Mouse (Mus musculus) ES-E14 (cell line): Measurements from ENCODE around the gene Lcorl. TPM values are rescaled to one million over a fixed set of nuclear protein-coding genes. Genes with fewer than 3 reads are reported as not detected.

Experiments used
- DNase-seq: peaks from one replicate; pipeline ENCODE4 v3.0.0-alpha.2; 2013; ENCODE audit warnings: low read depth, low spot score
- H3K27ac ChIP-seq: 2 replicates; pipeline ENCODE4 v1.5.1; 2012; ENCODE audit warnings: low read depth, mild to moderate bottlenecking, low read length, moderate library complexity, mixed read lengths; ENCODE audit not compliant: poor library complexity, insufficient read depth, severe bottlenecking
- H3K36me3 ChIP-seq: 2 replicates; pipeline ENCODE4 v1.6.1; 2012; ENCODE audit warnings: mild to moderate bottlenecking, low read length, moderate library complexity, mixed read lengths; ENCODE audit not compliant: control insufficient read depth, poor library complexity, insufficient read depth, severe bottlenecking
- H3K4me1 ChIP-seq, 2 experiments: fragments of 150-350 bp in 1 of 2; sonication (generic) in 1 of 2; 2 replicates each; pipeline ENCODE4 v1.6.1; 2012; ENCODE audit warnings: low read length in 2 of 2, mild to moderate bottlenecking in 1 of 2, mixed read lengths in 1 of 2; ENCODE audit not compliant: control insufficient read depth in 2 of 2, insufficient read depth in 2 of 2, poor library complexity in 1 of 2
- H3K4me3 ChIP-seq, 2 experiments: fragments of 150-350 bp in 1 of 2; sonication (generic) in 1 of 2; 2 replicates each; pipeline ENCODE4 v1.5.1; 2012; ENCODE audit warnings: low read length in 2 of 2, low read depth in 1 of 2, mild to moderate bottlenecking in 1 of 2, mixed read lengths in 1 of 2; ENCODE audit not compliant: insufficient read depth in 1 of 2, poor library complexity in 1 of 2, severe bottlenecking in 1 of 2
- H3K9ac ChIP-seq: 2 replicates; pipeline ENCODE4 v1.6.1; 2012; ENCODE audit warnings: low read depth, mild to moderate bottlenecking, low read length, mixed read lengths; ENCODE audit not compliant: poor library complexity, insufficient read depth, severe bottlenecking
- H3K9me3 ChIP-seq: fragments of 150-350 bp; sonication (generic); 2 replicates; pipeline ENCODE4 v1.6.1; 2012; ENCODE audit warnings: low read depth, mild to moderate bottlenecking, low read length; ENCODE audit not compliant: control insufficient read depth, insufficient read depth
- CHD2 ChIP-seq: IDR thresholded peaks from 2 replicates; pipeline ENCODE4 v1.6.1; 2014; ENCODE audit warnings: mild to moderate bottlenecking, low read depth, low read length, inconsistent platforms
- HCFC1 ChIP-seq: IDR thresholded peaks from 2 replicates; pipeline ENCODE4 v1.6.1; 2012; ENCODE audit warnings: low read length, inconsistent platforms, borderline replicate concordance; ENCODE audit not compliant: insufficient read depth
- MAFK ChIP-seq: IDR thresholded peaks from 2 replicates; pipeline ENCODE4 v1.6.1; 2014; ENCODE audit warnings: mild to moderate bottlenecking, low read depth, low read length, inconsistent platforms; ENCODE audit not compliant: insufficient read depth
- ZC3H11A ChIP-seq: IDR thresholded peaks from 2 replicates; pipeline ENCODE4 v1.6.1; 2012; ENCODE audit warnings: low read depth, mild to moderate bottlenecking, inconsistent platforms, low read length, borderline replicate concordance
- ZNF384 ChIP-seq: IDR thresholded peaks from 2 replicates; pipeline ENCODE4 v1.6.1; 2012; ENCODE audit warnings: low read depth, low read length, inconsistent platforms
- in situ Hi-C, 2 experiments: fragments of 600-800 bp; cut with MboI; formaldehyde crosslinking; loops; one replicate each; pipeline ENCODE4 v1.15.1; 2025; ENCODE audit warnings: low sequenced_read_pairs in 2 of 2, inconsistent platforms in 1 of 2; ENCODE audit not compliant: unreplicated experiment in 2 of 2
- total RNA-seq: library from RNA; depleted of rRNA; stranded (reverse); fragments of 300-350 nt; gene quantifications from 2 replicates; pipeline ENCODE4 v1.2.3, GENCODE M21; 2012; rRNA removed

Gene Lcorl
- 11.0 and 13.5 TPM in 2 replicates for total RNA-seq

GRCm38 (mm10) chr5:45857254-45858011 is at the start of gene Lcorl:
Lcorl (minus strand) TSS chr5:45857615.
- in situ Hi-C loops: no loop called here
- no peaks in the 10 kb centered on the region for H3K9me3 ChIP-seq

DNA sequence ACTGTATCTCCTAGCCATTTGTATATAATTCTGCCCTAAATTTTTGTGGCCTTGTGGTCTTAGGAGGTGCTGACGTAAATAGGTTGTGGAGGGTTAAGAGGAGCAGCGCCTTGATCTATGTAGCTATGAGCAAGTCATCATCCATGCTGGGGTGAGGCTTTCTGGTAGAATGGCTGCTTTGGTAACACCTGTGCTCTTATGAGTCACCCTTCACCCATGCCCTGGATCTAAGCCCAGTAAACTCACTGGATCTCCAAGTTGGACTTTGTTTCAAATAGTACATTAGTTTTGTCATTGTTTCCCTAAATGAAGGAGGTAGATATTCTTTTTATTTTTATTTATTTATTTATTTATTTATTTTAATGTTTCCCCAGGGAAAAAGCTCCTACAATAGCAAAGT is 47.3 kb upstream of the Lcorl start:
- H3K36me3 ChIP-seq: no peaks in the 10 kb centered on the region
- H3K4me1 ChIP-seq: no peaks in the 10 kb centered on the region
- DNase-seq: no peak
- no peak overlapping the region for H3K27ac ChIP-seq
- H3K9me3 ChIP-seq: no peaks in the 10 kb centered on the region
- no peak for TF ChIP-seq MAFK
- no peak for TF ChIP-seq CHD2
- no peak for TF ChIP-seq ZC3H11A
- TF ChIP-seq ZNF384: no peak
- no peak overlapping the region for H3K4me3 ChIP-seq
- no peak overlapping the region for H3K9ac ChIP-seq
- in situ Hi-C loops: no loop called here

More at GRCm38 (mm10) chr5:45857254-45858011, at the start of gene Lcorl:
- Histone ChIP-seq H3K9ac (peak within 1 kb of the TSS; percentile 86), H3K4me1 (no peaks in the 10 kb centered on the region; a peak in 1 of 4 replicates), H3K36me3 (no peaks in the 10 kb centered on the region), H3K27ac (peak within 1 kb of the TSS; percentile 55), H3K4me3 (peak within 1 kb of the TSS; percentile 86 to 97)
- TF ChIP-seq HCFC1: peak; percentile 100
- TF ChIP-seq ZNF384: no peak
- peak; percentile 89 for DNase-seq

- in situ Hi-C loops: no loop called here
- Histone ChIP-seq H3K4me3 (no peak overlapping the region), H3K9me3 (no peaks in the 10 kb centered on the region), H3K4me1 (no peaks in the 10 kb centered on the region), H3K36me3 (no peaks in the 10 kb centered on the region), H3K9ac (no peak overlapping the region), H3K27ac (no peak overlapping the region)
- TF ChIP-seq MAFK: no peak
- TF ChIP-seq CHD2: no peak
- DNase-seq: no peak
These were observed 45.8 kb upstream of the Lcorl start for GRCm38 (mm10) chr5:45903246-45903645.

GRCm38 (mm10) chr5:45895362-45895761 is 37.9 kb upstream of the Lcorl start:
- Histone ChIP-seq H3K9ac (no peak overlapping the region), H3K27ac (no peak overlapping the region), H3K4me1 (no peaks in the 10 kb centered on the region), H3K9me3 (no peaks in the 10 kb centered on the region), H3K36me3 (no peaks in the 10 kb centered on the region), H3K4me3 (no peak overlapping the region)
- no peak for TF ChIP-seq MAFK
- TF ChIP-seq HCFC1: no peak
- TF ChIP-seq ZNF384: no peak
- no peak for TF ChIP-seq ZC3H11A
- no peak for TF ChIP-seq CHD2
- in situ Hi-C loops: no loop called here
- no peak for DNase-seq

DNA sequence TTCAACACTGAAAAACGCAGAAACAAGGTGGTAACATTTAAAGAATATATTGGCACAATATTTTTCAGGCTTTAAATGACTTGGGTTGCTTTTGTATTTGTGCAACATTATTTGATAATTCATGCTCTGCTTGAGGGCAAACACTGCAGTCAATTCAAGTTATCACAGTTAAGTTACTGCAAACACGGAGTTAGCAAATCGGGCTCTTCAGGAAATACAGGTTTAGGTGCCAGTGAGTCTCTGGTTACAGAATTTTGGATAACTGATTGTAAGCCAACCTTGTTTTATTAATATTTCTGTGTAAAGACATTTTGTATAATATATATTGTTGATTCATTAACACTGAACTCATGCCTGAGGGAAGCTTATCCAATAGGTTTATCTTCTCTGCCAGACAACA is 36.3 kb upstream of the Lcorl start:
- no peak for DNase-seq
- Histone ChIP-seq H3K9ac (no peak overlapping the region), H3K9me3 (no peaks in the 10 kb centered on the region), H3K27ac (no peak overlapping the region), H3K4me3 (no peak overlapping the region), H3K36me3 (no peaks in the 10 kb centered on the region), H3K4me1 (no peaks in the 10 kb centered on the region)
- in situ Hi-C loops: no loop called here
- no peak for TF ChIP-seq ZNF384
- TF ChIP-seq HCFC1: no peak
- TF ChIP-seq CHD2: no peak
- no peak for TF ChIP-seq ZC3H11A
- TF ChIP-seq MAFK: no peak
